16 mouse cellular contexts compared by ENCODE assay signal in genomic region chr12:71624676-71625075, GRCm38 (mm10).
DNase-seq lines count a peak whose midpoint lies in the region; ATAC-seq lines count a peak whose summit lies in the region.
"Had no signal": no experiment of that assay in that cellular context is flagged by ENCODE, and none has a peak within 500 bp of the region (broad histone marks: within the 10 kb centered on the region; RNA-seq: fewer than 3 reads in every experiment).

No protein-coding gene starts in this region.

- H3K9ac ChIP-seq in embryonic facial prominence, embryonic 14.5 days (ENCODE audit: low read depth, low read length) = no peak overlapping the region
- H3K9ac ChIP-seq: embryonic facial prominence, embryonic 13.5 days; forebrain, embryonic 13.5 days; forebrain, embryonic 15.5 days; forebrain, postnatal 0 days had no signal

- no peaks in the 10 kb centered on the region for H3K9me3 ChIP-seq in embryonic facial prominence, embryonic 14.5 days (ENCODE audit: control insufficient read depth, low read length)
- no peaks in the 10 kb centered on the region for H3K9me3 ChIP-seq in embryonic facial prominence, embryonic 10.5 days
- H3K9me3 ChIP-seq: embryonic facial prominence, embryonic 13.5 days; forebrain, embryonic 13.5 days; forebrain, embryonic 15.5 days; G1E had no signal

- H3K4me1 ChIP-seq in embryonic facial prominence, embryonic 14.5 days (ENCODE audit: control insufficient read depth, insufficient read depth, low read length) = peaks cover 34% of the 10 kb centered on the region
- peaks cover 45% of the 10 kb centered on the region for H3K4me1 ChIP-seq in embryonic facial prominence, embryonic 10.5 days

- H3K4me3 ChIP-seq in embryonic facial prominence, embryonic 14.5 days (ENCODE audit: low read depth, low read length) = no peak overlapping the region
- no peak overlapping the region for H3K4me3 ChIP-seq in embryonic facial prominence, embryonic 10.5 days
- H3K4me3 ChIP-seq: embryonic facial prominence, embryonic 13.5 days; forebrain, embryonic 13.5 days; forebrain, embryonic 15.5 days had no signal

- no peak overlapping the region for H3K4me2 ChIP-seq in embryonic facial prominence, embryonic 14.5 days (ENCODE audit: low read depth, low read length)
- H3K4me2 ChIP-seq: embryonic facial prominence, embryonic 13.5 days; forebrain, embryonic 13.5 days; forebrain, embryonic 15.5 days had no signal

- 55% methylated on average over 6 of the region's 6 CpGs for WGBS in embryonic facial prominence, embryonic 14.5 days
- WGBS in embryonic facial prominence, embryonic 10.5 days = 78% methylated on average over 6 of the region's 6 CpGs

- H3K27ac ChIP-seq in embryonic facial prominence, embryonic 14.5 days (replicated peaks; ENCODE audit: low read depth, low read length) = no peak overlapping the region
- no peak overlapping the region for H3K27ac ChIP-seq in embryonic facial prominence, embryonic 10.5 days (replicated peaks)
- H3K27ac ChIP-seq: embryonic facial prominence, embryonic 13.5 days; forebrain, embryonic 13.5 days had no signal

- ATAC-seq in embryonic facial prominence, embryonic 14.5 days (ENCODE audit: low read depth) = 0 out of 2 replicates have a peak, but pooled peaks have one; percentile 35
- ATAC-seq: activated CD4-positive, CD25-positive, alpha-beta regulatory T cell, adult 4 months; CD4-positive, CD25-positive, alpha-beta regulatory T cell, adult 4 months; forebrain, embryonic 13.5 days; forebrain, embryonic 15.5 days; Patski had no signal

- no peaks in the 10 kb centered on the region for H3K27me3 ChIP-seq in embryonic facial prominence, embryonic 14.5 days (replicated peaks; ENCODE audit: control insufficient read depth, insufficient read depth, low read length)
- H3K27me3 ChIP-seq in embryonic facial prominence, embryonic 10.5 days (replicated peaks; ENCODE audit: low read depth, poor library complexity, severe bottlenecking) = no peaks in the 10 kb centered on the region
- H3K27me3 ChIP-seq: CH12.LX; embryonic facial prominence, embryonic 13.5 days; forebrain, embryonic 13.5 days; forebrain, embryonic 15.5 days; Patski had no signal

- no peak for DNase-seq in embryonic facial prominence, embryonic 14.5 days (ENCODE audit: low spot score)
- DNase-seq in embryonic facial prominence, embryonic 10.5 days (ENCODE audit: low spot score) = no peak
- DNase-seq in heart, adult 11 months = peak; percentile 52
- no peak for DNase-seq in heart, adult 18-20 months
- peak; percentile 54 for DNase-seq in mesoderm, embryonic 11.5 days (ENCODE audit: low read depth, low spot score)
- DNase-seq: adrenal gland, adult 8-10 months; B cell, adult 2 months had no signal

- no peaks in the 10 kb centered on the region for H3K36me3 ChIP-seq in embryonic facial prominence, embryonic 14.5 days (ENCODE audit: control insufficient read depth, insufficient read depth, low read length)
- H3K36me3 ChIP-seq in embryonic facial prominence, embryonic 10.5 days (replicated peaks) = no peaks in the 10 kb centered on the region
- H3K36me3 ChIP-seq: embryonic facial prominence, embryonic 13.5 days; forebrain, embryonic 15.5 days; G1E had no signal

Comparison
In these comparisons a context has a peak if more than half of its experiments do, and no peak if none do; other contexts are left out.
1. DNase-seq: peak in heart, adult 11 months (single experiment) and mesoderm, embryonic 11.5 days (single experiment); none in embryonic facial prominence, embryonic 14.5 days (single experiment), embryonic facial prominence, embryonic 10.5 days (single experiment) and heart, adult 18-20 months (0 of 2).